Mouse (Mus musculus) gastrocnemius, postnatal 36 days (tissue): ENCODE measurements at regions not wholly inside any gene's neighbourhood (a gene's known extent, or its start where the extent isn't known, plus 50 kb on each side); places are given as distances from the start of the nearest gene placed in this dataset.
"Not testable (repeated sequence)": the region's sequence is repeated elsewhere in the genome, so short reads cannot be mapped to it uniquely, and the experiment has no call there.

ENCODE experiments used
- DNase-seq, 2 experiments: peaks; one replicate each; pipeline ENCODE4 v3.0.0; 2022
- intact Hi-C: fragments of 180-260 bp; cut with DNase I; formaldehyde crosslinking; loops from one replicate; pipeline ENCODE4 v1.15.1; 2025

- DNase-seq, intact Hi-C loops: not testable (repeated sequence)
Measured at GRCm38 (mm10) chr9:6845281-6845680, 339.0 kb downstream of the Dync2h1 start.

GRCm38 (mm10) chr9:6834936-6835335, 349.3 kb downstream of the Dync2h1 start:
- DNase-seq, intact Hi-C loops: not testable (repeated sequence)

- no peak for DNase-seq
- intact Hi-C loops: no loop called here
Measured at GRCm38 (mm10) chr9:6834470-6834869, 349.8 kb downstream of the Dync2h1 start.

GRCm38 (mm10) chr9:6832862-6833261, 351.4 kb downstream of the Dync2h1 start:
- intact Hi-C loops: no loop called here
- DNase-seq: no peak

GRCm38 (mm10) chr9:6831642-6832041, 352.6 kb downstream of the Dync2h1 start:
- intact Hi-C loops, DNase-seq: not testable (repeated sequence)

- intact Hi-C loops: no loop called here
Measured at GRCm38 (mm10) chr9:6826581-6826980, 357.7 kb downstream of the Dync2h1 start.

GRCm38 (mm10) chr9:6825609-6826008, 358.6 kb downstream of the Dync2h1 start:
- no peak for DNase-seq
- intact Hi-C loops: no loop called here

More at GRCm38 (mm10) chr9:6826581-6826980, 357.7 kb downstream of the Dync2h1 start:
- no peak for DNase-seq

GRCm38 (mm10) chr9:6823946-6824345, 360.3 kb downstream of the Dync2h1 start:
- intact Hi-C loops, DNase-seq: not testable (repeated sequence)

- intact Hi-C loops: no loop called here
- no peak for DNase-seq
Measured at GRCm38 (mm10) chr9:6823536-6823935, 360.7 kb downstream of the Dync2h1 start.

GRCm38 (mm10) chr9:6776671-6777070, 407.6 kb downstream of the Dync2h1 start:
- no peak for DNase-seq
- intact Hi-C loops: no loop called here

GRCm38 (mm10) chr9:6741478-6741877, 442.8 kb downstream of the Dync2h1 start:
- no peak for DNase-seq
- intact Hi-C loops: no loop called here

GRCm38 (mm10) chr9:6736411-6736810, 447.8 kb downstream of the Dync2h1 start:
- intact Hi-C loops: no loop called here
- DNase-seq: no peak

GRCm38 (mm10) chr9:6726411-6726810, 456.8 kb upstream of the Ddi1 start:
- intact Hi-C loops: no loop called here
- DNase-seq: no peak

- intact Hi-C loops: no loop called here
- no peak for DNase-seq
Measured at GRCm38 (mm10) chr9:6677225-6677718, 407.6 kb upstream of the Ddi1 start.

GRCm38 (mm10) chr9:6668001-6668969, 398.6 kb upstream of the Ddi1 start:
- intact Hi-C loops: no loop called here
- peak; percentile 61 to 72 for DNase-seq

- DNase-seq: no peak
- intact Hi-C loops: no loop called here
Measured at GRCm38 (mm10) chr9:6665679-6666078, 396.0 kb upstream of the Ddi1 start.

GRCm38 (mm10) chr9:6652267-6652994, 382.8 kb upstream of the Ddi1 start:
- intact Hi-C loops: no loop called here
- DNase-seq: no peak

GRCm38 (mm10) chr9:6651572-6652236, 382.1 kb upstream of the Ddi1 start:
- intact Hi-C loops: no loop called here
- no peak for DNase-seq

GRCm38 (mm10) chr9:6645796-6646309, 376.2 kb upstream of the Ddi1 start:
- intact Hi-C loops: no loop called here
- no peak for DNase-seq

GRCm38 (mm10) chr9:6645321-6645720, 375.7 kb upstream of the Ddi1 start:
- DNase-seq: no peak

More at GRCm38 (mm10) chr9:6645321-6645720, 375.7 kb upstream of the Ddi1 start:
- intact Hi-C loops: no loop called here
